Mouse (Mus musculus): Measurements from ENCODE around the gene Gm42674.

Gene Gm42674

GRCm38 (mm10) chr3:90598212-90598611 lies 3.5 kb upstream of the Gm42674 start:
- DNase-seq (ENCODE audit: low spot score in 2 of 2), result no peak

- DNase-seq (ENCODE audit: low spot score in 2 of 2), result no peak
These were observed 2.3 kb upstream of the Gm42674 start for GRCm38 (mm10) chr3:90599401-90599800.

GRCm38 (mm10) chr3:90600036-90600435 lies 1.7 kb upstream of the Gm42674 start:
- no peak for DNase-seq (ENCODE audit: low spot score in 2 of 2)

DNA sequence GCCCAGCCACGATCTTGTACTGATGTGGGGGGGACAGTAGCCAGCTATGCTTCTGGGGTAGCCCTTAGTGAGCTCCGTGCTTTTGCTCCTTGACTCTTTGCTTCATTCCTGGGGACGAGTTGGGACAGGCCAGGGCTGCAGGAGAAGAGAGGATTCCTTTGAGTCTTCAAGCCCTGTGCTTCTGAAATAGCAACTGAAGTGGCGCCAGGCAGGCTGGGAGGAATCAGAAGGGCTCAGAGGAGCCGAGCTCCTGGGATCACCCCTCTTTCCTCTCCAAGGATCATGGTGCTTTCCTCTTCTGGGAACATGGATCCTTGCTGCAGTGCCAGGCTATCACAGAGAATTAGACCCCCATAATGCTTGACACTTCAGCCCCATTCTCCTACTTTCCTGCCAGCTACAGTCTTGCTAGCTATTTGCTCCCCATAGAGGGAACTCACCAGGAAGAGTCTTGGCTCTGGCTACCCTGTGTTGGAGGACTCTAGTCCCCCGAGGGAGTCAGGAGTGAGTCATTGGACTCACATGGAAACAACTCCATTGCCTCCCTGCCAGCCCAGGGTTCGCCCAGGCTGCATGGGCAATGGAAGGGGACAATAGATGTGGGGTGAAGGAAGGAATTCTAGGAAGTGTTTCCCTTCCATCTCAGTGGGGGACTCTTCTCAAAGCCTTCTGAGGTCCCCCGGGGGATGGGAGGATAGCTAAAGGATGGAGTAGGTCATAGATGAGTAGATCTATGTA lies 1.1 kb upstream of the Gm42674 start:
- DNase-seq (ENCODE audit: low spot score in 2 of 2), result no peak

GRCm38 (mm10) chr3:90603623-90604022 lies 1.9 kb downstream of the Gm42674 start, which contains the start of gene S100a4:
Gene S100a4, plus strand, starts transcription at chr3:90603771.
- DNase-seq (ENCODE audit: low spot score in 2 of 2), result no peak

GRCm38 (mm10) chr3:90604416-90604815 lies 2.7 kb downstream of the Gm42674 start:
- DNase-seq (ENCODE audit: low spot score in 2 of 2), result no peak

DNA sequence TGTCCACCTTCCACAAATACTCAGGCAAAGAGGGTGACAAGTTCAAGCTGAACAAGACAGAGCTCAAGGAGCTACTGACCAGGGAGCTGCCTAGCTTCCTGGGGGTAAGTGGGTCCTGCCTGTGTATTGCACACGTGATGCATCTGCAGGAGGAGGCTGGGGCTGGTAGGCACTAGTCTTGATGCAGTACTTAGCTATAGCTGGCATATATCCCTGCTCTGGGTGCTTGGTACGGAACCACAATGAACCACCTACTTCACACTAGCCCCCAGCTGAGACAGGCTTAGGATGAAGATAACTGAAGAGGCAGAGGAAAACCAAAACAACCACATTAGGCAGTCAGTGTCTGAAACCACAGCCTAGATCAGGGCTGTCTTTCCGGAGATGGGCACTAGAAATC lies 3.3 kb downstream of the Gm42674 start:
- DNase-seq (ENCODE audit: low spot score in 2 of 2), result no peak

DNA sequence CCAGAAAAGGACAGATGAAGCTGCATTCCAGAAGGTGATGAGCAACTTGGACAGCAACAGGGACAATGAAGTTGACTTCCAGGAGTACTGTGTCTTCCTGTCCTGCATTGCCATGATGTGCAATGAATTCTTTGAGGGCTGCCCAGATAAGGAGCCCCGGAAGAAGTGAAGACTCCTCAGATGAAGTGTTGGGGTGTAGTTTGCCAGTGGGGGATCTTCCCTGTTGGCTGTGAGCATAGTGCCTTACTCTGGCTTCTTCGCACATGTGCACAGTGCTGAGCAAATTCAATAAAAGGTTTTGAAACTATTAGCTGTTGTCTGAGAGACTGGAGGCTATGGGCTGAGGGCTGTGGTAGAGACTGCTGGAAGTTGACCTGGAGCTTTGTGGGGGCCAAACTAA lies 4.0 kb downstream of the Gm42674 start:
- DNase-seq (ENCODE audit: low spot score in 2 of 2), result no peak

- DNase-seq (ENCODE audit: low spot score in 2 of 2), result no peak
These were observed 4.5 kb downstream of the Gm42674 start for GRCm38 (mm10) chr3:90606185-90606584.

GRCm38 (mm10) chr3:90607361-90607760 lies 5.7 kb downstream of the Gm42674 start:
- no peak for DNase-seq (ENCODE audit: low spot score in 2 of 2)

DNA sequence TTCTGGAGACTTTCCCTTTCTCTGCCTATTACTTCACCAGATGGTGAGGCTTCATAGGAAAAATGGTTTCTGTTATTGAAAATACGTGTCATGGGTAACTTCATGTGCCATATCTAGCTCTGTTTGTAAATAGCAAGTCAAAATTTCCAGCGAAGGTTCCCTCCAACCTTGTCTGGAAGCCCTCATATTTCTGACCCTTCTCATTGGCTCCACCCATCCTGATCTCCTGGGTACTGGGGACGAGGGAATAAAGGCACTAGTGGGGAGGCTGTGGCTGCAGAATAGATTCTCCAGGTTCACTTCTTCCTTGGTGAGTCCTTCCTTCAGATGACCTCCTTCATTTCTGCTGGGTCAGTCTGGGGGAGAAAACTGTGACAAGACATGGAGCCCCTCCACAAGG lies 6.5 kb downstream of the Gm42674 start, which contains the start of gene S100a5:
Gene S100a5, plus strand, starts transcription at position 301 of the 400 bp plus-strand sequence.
- DNase-seq (ENCODE audit: low spot score in 2 of 2), result no peak

DNA sequence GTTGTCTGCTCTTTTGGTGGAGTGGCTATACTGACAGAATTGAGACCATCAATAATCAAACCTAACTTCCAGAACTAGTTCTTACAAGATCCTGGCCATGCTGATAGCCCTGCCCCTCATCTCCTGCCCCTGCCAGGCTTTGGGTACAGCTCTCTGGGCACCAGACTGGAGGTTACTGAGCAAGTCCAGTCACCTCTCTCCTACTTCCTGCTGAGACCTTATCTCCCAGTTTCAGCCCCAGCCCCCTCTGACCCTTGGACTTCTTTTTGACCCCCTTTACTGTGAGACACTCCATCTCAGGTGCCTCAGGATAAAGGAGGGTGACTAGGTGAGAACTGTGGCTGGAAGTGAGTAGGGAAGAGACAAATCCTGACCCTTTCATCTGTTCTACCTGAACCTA lies 7.4 kb downstream of the Gm42674 start:
- DNase-seq (ENCODE audit: low spot score in 2 of 2), result no peak

DNA sequence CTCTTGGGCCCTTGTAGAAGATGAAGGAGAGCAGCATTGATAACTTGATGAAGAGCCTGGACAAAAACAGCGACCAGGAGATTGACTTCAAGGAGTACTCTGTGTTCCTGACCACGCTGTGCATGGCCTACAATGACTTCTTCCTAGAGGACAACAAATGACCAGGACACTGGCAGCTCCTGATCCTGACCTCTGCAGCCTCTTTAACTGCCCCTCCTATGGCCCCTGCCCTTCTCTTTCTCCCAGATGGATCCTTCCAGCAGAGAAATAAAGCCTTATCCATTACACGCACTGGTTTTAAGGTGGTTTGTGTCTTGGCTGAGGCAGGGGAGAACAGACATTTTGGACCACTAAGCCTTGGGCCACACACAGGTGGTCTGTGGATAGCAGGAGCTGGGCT lies 9.8 kb downstream of the Gm42674 start:
- DNase-seq (ENCODE audit: low spot score in 2 of 2), result no peak

- DNase-seq (ENCODE audit: low spot score in 2 of 2), result no peak
These were observed 10.4 kb downstream of the Gm42674 start for GRCm38 (mm10) chr3:90612061-90612460.

- DNase-seq (ENCODE audit: low spot score in 2 of 2), result peak; percentile 35 to 43
These were observed 11.1 kb downstream of the Gm42674 start, which contains the start of gene S100a6 for GRCm38 (mm10) chr3:90612728-90613291. Gene S100a6, plus strand, starts transcription at chr3:90612882.

- no peak for DNase-seq (ENCODE audit: low spot score in 2 of 2)
These were observed 11.9 kb downstream of the Gm42674 start for GRCm38 (mm10) chr3:90613461-90614147.

DNA sequence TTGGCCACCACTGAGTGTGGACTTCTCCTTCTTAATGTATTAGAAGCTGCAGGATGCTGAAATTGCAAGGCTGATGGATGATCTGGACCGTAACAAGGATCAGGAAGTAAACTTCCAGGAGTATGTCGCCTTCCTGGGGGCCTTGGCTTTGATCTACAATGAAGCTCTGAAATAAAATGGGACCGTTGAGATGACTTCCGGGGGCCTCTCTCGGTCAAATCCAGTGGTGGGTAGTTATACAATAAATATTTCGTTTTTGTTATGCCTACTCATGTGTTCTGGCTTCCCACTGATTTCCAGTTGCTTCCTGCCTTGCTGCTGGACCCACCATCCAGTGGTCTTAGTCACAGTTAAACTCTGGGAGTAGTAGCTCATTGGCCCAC lies 12.4 kb downstream of the Gm42674 start:
- DNase-seq (ENCODE audit: low spot score in 2 of 2), result no peak

GRCm38 (mm10) chr3:90614611-90615251 lies 13.0 kb downstream of the Gm42674 start:
- DNase-seq (ENCODE audit: low spot score in 2 of 2), result no peak

GRCm38 (mm10) chr3:90615415-90615814 lies 13.7 kb downstream of the Gm42674 start:
- peak; percentile 61 to 70 for DNase-seq (ENCODE audit: low spot score in 2 of 2)

DNA sequence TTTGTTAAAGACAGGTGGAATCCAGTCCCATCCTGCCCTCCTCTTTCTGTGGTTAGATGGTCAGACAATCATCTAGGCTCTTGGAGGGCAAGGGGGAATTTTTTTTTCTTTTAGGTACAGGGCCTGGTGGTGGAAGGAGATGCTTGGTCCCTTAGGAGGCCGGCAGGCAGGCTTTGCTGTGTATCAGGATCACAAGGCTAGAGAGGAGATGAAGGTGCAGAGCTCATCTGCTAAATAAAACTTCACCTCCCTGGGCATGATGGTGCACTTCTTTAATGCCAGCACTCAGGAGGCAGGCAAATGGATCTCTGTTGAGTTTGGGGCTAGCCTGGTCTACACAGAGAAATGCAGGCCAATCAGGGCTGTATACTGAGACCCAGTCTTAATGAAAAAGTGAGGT lies 14.2 kb downstream of the Gm42674 start:
- DNase-seq (ENCODE audit: low spot score in 2 of 2), result no peak

- no peak for DNase-seq (ENCODE audit: low spot score in 2 of 2)
These were observed 15.9 kb downstream of the Gm42674 start for GRCm38 (mm10) chr3:90617586-90617985.

GRCm38 (mm10) chr3:90621552-90621951 lies 19.8 kb downstream of the Gm42674 start:
- DNase-seq (ENCODE audit: low spot score in 2 of 2), result no peak
